Mouse (Mus musculus) embryo, embryonic 9.5 days (tissue): ENCODE measurements around the gene Tcl1b1.
"Not testable (repeated sequence)": the region's sequence is repeated elsewhere in the genome, so short reads cannot be mapped to it uniquely, and the experiment has no call there.

Experiments used
- DNase-seq: peaks from one replicate; pipeline ENCODE4 v3.0.0-alpha.2; 2017; ENCODE audit errors: extremely low spot score

The Tcl1b1 gene

DNA sequence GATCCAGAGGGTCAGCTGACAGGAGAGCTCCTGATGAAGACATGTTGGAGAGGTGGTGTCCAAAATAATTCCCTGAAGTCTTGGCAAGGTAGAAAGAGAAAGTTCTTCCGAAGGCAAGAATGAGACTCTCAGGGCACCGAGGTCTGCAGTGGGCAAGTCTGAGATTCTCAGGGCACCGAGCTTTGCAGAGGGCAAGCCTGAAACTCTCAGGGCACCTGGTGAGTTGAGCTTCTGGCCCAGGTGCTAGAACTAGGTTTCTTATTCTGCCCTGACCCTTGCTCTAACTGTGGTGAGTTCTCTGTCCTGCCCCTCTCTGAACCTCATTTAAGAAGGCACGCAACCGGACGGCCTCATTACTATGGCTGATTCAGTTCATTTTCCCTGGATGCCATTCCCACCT, 31.3 kb downstream of the Tcl1b1 start, which contains the start of gene Tcl1b3:
TSS of gene Tcl1b3 (plus strand) at position 301 of the 400 bp plus-strand sequence.
- DNase-seq = not testable (repeated sequence)

DNA sequence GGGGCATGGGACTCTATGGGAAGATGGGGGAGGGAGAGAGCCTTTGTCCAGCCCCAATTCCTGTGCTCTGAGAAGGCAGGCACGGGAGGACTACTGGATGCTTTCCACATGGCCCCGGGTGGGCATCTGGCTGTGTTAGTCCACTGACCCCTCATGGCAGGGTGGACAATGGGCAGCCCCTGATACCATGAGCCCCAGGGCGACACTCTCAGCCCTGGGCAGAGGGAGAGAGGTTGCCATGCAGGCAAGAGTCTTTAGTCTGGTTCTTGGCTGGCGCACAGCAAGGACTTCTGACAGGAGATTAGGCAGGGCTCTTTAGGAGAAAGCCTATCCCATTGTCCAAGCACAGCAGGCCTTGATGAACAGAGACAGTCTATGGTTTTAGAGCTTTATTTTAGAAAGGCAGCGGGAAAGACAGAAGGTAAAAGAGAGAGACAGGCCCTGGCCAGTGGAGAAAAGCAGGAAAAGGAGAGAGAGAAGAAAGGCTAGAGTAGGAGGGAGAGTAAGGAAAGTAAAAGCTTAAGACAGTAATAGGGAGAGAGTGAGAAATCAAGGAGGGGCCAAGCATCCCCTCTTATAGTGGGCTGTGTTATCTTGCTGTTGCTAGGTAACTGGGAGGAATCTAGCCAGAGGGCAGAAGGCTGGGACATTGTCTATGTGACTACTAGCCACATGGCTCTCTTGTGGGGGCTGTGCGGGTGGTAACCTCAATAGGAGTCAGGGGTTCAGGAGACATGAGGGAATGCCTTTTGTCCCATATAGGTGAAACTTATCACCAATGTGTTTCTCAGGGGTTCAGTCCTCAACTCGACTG, 40.4 kb downstream of the Tcl1b1 start:
- DNase-seq = peak; percentile 34

DNA sequence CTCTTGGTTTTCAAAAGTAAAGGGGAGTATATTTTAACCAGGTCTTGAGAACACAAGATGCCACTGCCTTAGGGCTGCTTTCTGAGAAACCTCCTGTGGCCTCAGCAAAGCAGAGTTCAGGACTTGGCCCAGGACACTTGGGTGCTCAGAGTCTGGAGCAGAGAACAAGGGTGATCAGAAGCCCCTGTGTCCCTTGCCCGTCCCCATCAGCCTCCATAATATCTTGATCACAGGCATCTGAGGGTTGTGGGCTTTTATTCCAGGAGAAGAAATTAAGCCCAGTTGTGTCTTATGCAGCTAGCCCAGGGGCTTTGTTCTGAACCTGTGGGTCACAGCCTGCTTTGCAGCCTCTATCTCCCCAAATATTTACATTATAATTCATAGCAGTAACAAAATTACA, 42.2 kb downstream of the Tcl1b1 start, which contains the start of gene Tcl1b4:
TSS of gene Tcl1b4 (plus strand) at position 301 of the 400 bp plus-strand sequence.
- not testable (repeated sequence) for DNase-seq

DNA sequence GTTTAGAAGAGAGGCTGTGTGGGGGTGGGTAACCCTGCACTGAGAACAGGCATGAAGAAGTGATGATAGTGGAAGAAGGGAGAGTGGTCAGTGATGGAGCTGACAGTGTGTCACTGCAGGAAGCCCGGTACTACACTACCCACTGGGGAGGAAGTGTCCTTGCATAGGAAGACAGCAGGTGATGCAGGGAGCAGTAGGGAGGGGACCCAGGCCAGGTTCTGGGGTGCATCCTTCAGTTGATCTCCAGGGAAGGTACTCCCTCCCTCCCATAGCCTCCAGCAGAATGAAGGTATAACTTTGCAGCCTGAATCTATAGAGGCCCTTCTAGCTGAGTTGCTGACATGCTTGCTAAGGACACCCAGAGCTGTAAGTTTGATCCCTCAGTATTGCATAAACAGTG, 47.6 kb downstream of the Tcl1b1 start:
- DNase-seq = no peak

DNA sequence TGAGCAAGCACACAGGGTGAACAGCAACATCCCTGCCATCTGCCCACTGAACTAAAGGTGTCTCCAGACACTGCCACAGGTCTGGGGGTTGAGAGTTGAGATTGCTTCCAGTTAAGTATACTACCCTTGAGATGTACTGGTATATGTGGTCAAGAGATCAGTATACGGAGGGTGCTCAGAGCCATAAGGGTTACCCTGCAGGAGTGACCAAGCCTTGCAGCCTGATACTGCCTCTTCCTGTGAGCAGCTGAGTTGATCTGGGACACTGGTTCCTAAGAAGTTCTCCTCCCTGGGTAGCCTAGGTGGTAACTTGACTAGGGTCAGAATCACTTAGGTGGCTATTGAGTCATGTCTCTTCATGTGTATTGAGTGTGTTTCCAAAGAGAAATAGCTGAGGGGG, 49.0 kb downstream of the Tcl1b1 start:
- no peak for DNase-seq

DNA sequence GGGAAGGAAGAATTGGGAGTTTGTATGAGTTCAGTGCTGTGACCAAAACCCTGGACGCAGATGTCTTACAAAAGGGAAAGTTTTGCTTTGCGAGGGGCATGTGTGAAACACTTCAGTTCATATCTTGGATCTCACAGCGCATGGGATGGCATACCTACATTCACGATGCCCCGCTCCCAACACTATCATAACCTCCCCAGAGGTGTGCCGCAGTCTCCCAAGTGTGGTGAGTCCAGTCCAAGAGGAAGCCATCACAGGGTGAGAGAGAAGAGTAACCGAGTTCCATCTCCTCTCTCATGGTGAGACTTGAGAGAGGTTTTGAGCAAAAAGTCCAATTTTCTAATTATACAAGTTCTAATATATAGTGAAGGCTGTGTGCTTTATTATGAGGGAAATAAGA, 49.7 kb downstream of the Tcl1b1 start:
- no peak for DNase-seq
